Mouse (Mus musculus) layer of hippocampus, adult 8-10 months (tissue): ENCODE measurements around the gene Slfn9. TPM values are rescaled to one million over a fixed set of nuclear protein-coding genes. Genes with fewer than 3 reads are reported as not detected.
"Not testable (repeated sequence)": the region's sequence is repeated elsewhere in the genome, so short reads cannot be mapped to it uniquely, and the experiment has no call there.

ENCODE experiments used
- DNase-seq, 2 experiments: peaks; one replicate each; pipeline ENCODE4 v3.0.0; 2022; ENCODE audit warnings: low spot score in 2 of 2
- total RNA-seq, 4 experiments: library from RNA; stranded (reverse); gene quantifications; 2 replicates each; pipeline ENCODE4 v1.2.4; 2022

Slfn9 gene
- total RNA-seq = 1 to 10 TPM in 2 of 4 experiments, under 1 TPM in 2; 0.23 to 1.7 (median 0.92) TPM

DNA sequence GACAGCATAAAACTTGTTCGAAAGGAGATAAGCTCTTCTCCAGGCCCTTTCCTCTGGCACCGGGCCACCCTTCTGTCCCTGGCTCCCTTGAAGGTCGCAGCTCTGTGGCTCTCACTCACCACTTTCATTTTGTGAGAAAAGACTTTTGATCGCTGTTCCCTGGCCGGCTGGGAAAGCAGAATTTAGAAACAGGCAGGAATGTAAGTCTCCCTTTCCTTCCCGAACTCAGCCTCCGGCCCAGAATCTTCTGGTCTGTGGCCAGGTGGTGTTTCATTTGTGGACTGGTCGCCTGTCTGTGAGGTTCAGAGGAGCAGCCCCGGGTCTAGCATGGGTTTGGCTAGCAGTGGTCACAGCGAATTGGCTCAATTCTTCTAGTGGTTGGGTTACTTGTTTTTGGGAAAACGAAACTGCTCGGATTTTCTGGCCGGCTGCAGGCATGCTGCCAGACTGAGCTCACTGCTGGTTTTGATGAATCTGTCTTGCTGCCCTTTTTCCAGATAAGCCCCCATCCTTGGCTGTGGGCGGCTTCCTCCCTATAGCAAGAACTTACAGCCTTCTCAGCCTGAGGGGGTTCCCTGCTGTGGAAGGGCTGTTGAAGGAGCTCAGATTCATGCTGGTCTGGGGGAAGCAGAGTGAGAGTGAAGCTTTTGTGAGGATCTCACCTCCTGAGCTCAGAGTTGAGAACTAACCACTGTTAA is at the start of gene Slfn9:
TSS of gene Slfn9 (minus strand) at position 362 of the 698 bp plus-strand sequence.
- DNase-seq = peak in 1 of 2 experiments; percentile 9

- DNase-seq = no peak
Observed at GRCm38 (mm10) chr11:83041000-83041399, 49.4 kb upstream of the Slfn9 start.

GRCm38 (mm10) chr11:83040325-83040724 is 48.7 kb upstream of the Slfn9 start:
- no peak for DNase-seq

GRCm38 (mm10) chr11:83039796-83040195 is 48.2 kb upstream of the Slfn9 start:
- no peak for DNase-seq

- DNase-seq = no peak
Observed at GRCm38 (mm10) chr11:83039156-83039555, 47.5 kb upstream of the Slfn9 start.

- not testable (repeated sequence) for DNase-seq
Observed at GRCm38 (mm10) chr11:83038686-83039085, 47.1 kb upstream of the Slfn9 start.

DNA sequence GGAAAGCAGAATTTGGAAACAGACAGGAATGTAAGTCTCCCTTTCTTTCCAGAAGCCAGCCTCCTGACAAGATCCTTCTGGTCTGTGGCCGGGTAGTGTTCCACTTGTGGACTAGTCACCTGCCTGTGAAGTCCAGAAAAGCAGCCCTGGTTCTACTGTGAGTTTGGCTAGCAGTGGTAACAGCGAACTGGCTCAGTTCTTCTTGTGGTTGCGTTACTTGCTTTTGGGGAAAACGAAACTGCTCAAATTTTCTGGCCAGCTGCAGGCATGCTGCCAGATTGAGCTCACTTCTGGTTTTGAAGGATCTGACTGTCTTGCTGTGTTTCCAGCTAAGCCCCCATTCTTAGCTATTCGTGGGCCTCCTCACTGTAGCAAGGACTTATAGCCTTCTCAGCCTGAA is 29.0 kb upstream of the Slfn9 start, which contains the start of gene Slfn8:
TSS of gene Slfn8 (minus strand) at position 190 of the 400 bp plus-strand sequence.
- DNase-seq = no peak

- not testable (repeated sequence) for DNase-seq
Observed at GRCm38 (mm10) chr11:83019561-83020519, 28.2 kb upstream of the Slfn9 start.

GRCm38 (mm10) chr11:83016093-83016492 is 24.5 kb upstream of the Slfn9 start:
- DNase-seq = no peak

DNA sequence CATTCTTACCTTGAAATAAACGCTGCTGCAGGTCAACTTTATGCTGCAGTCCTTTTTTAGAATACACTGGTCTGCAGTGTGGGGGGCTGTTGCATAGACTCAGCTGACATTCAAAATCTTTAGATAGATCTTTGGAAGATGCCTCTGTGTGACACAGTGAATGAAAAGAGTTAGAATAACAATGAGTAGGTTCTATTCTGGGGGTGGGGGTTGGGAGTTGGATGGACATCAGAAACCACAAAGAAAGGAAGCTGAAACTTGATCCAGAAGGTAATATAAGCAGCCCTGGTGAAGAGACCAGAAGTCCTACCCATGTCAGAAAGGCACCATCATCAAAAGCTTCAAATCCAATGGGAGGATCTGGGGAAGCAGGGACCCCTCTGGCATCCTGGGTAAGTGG is 21.7 kb upstream of the Slfn9 start:
- DNase-seq = no peak

- not testable (repeated sequence) for DNase-seq
Observed at GRCm38 (mm10) chr11:82990612-82991385, 831 bp downstream of the Slfn9 start.

DNA sequence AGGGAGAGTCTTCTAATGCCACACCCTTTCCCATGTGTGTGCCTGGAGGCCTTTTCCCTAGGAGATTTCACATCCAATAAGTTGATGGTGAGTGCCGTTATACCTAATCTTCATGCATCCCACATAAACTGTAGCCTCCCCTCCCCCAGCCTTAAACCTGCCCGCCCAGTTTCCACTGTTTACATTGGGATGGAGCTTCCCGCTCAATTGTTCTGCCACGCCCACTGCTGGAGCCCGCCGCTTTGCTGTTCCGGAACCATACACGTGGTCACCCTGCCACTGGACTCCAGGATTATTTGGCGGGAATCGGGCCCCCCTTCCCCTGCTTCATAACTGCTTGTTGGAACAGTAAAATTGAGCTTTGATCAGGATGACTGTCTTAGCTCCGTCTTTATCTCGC is 2.3 kb downstream of the Slfn9 start:
- no peak for DNase-seq

- DNase-seq = no peak
Observed at GRCm38 (mm10) chr11:82987621-82988020, 4.0 kb downstream of the Slfn9 start.

DNA sequence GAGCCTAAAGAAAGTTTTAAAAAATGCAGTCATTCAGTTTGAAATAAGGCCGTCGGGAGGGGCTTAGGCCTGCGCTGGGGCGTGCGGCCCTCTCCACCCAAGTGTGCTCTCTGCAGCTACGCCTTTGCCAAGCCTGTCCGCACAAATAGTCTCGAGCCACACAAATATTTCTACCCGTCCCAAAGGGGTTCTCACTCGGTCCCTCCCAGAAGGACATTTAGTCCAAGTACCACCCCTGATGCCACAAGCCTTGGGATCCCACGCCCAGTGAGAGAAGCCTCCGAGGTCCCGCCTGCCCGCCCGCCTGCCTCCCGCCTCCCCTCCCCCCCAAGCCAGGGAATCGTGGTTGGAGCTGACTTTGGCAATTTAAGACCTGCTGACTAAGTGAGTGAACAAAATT is 8.4 kb downstream of the Slfn9 start:
- DNase-seq = no peak

DNA sequence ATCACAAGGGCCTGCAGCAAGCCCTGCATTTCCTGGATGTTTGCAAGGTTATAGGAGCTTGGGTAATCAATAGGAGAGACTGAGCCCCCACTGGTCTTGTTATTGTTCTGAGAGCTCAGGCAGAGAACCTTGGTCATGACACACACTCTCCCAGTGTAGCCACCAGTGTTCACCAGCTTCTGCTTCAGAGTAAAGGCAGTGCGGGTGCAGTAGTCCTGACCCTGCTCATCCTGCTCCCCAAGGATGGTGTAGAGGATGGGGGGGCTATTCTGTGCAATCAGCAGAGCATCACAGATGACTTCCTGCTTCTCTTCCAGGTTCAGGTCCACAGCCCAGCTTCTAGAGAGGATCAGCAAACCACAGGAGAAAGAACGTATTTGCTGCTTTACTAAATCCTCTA is 9.2 kb downstream of the Slfn9 start:
- not testable (repeated sequence) for DNase-seq

GRCm38 (mm10) chr11:82973916-82974315 is 17.7 kb downstream of the Slfn9 start:
- DNase-seq = no peak

DNA sequence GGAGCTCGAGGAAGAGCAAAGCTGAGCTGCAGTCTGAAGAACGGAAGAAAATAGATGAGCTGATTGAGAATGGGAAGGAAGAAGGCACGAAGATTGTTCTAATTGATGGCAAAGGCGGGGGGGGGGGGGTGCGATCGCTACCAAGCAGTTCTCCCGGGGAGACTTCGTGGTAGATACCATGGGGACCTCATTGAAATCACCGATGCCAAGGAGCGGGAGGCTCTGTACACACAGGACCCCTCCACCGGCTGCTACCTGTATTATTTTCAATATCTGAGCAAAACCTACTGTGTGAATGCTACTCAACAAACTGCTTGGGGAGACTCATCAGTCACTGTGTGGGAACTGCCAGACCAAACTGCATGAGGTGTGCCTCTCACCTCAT is 20.0 kb downstream of the Slfn9 start:
- no peak for DNase-seq

DNA sequence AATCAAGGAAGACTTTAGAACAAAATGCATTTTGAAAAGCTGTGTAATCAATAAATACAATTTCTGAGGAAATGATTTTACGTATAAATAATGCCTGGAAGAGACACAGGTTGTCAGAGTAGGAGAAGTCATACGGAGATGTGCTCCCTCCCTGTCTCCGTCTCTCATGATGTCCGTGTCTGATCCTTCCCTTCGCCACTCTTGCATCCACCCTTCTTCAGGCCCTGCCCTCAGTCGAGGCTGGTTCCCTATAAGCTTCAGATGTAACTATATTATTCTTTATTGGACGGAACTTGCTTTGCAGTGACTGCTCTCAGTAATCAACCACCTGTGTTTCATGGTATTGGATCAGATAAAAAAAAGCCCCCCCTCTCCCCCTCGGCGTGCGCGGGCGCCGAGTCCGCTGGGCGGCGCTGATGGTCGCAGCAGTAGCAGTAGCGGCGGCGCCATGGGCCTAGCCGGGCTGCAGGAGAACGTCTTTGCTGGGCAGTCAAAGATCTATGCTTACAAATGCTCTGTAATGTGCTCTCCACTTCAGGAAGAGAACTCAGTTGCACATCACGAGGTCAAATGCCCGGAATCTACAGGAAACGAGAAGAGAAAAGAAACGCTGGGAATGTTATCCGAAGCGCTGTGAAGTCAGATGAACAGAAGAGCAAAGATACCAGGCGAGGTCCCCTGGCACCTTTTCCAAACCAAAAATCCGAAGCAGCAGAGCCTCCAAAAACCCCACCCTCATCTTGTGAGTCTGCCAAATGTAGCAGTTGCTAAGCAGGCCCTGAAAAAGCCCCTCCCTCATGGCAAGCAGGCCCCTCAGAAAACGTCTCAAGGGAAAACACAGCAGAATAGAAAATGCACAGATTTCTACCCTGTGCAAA is 20.7 kb downstream of the Slfn9 start:
- DNase-seq = peak in 1 of 2 experiments; percentile 6

GRCm38 (mm10) chr11:82962215-82962614 is 29.4 kb downstream of the Slfn9 start:
- no peak for DNase-seq

DNA sequence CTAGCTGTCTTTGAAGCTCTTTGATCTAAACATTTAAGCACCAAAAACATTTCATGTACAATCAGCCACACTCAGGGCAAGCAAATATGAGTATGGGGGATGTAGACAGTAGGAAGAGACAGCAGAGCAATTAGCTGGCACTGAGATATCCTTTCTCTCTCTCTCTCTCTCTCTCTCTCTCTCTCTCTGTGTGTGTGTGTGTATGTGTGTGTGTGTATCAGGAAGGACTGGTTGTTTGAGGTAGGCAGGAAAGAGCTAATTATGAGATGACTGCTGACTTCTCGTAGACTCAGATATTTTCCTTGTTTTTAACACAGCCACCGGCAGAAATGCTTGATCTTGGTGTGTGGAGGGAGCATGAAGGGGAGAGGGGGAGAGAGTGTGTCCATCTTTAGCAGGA is 29.9 kb downstream of the Slfn9 start:
- no peak for DNase-seq
